Mouse (Mus musculus) midbrain, embryonic 16.5 days (tissue): ENCODE data around the gene Cyp2c55. TPM values are rescaled to one million over a fixed set of nuclear protein-coding genes. Genes with fewer than 3 reads are reported as not detected.

Source experiments
- ATAC-seq: fragments of 200-750 bp; cut with Nextera tagmentation; 2 replicates; pipeline ENCODE4 v1.8.0; 2017; ENCODE audit warnings: moderate TSS enrichment
- H3K27ac ChIP-seq: fragments of 300-500 bp; sonication (generic); 2 replicates; pipeline ENCODE4 v1.5.1; 2014; ENCODE audit warnings: mild to moderate bottlenecking, low read length, mixed read lengths
- H3K27me3 ChIP-seq: fragments of 300-500 bp; sonication (generic); 2 replicates; pipeline ENCODE4 v1.6.1; 2014; ENCODE audit warnings: low read depth, low read length, mixed read lengths; ENCODE audit not compliant: control insufficient read depth, insufficient read depth
- H3K36me3 ChIP-seq: fragments of 300-500 bp; sonication (generic); 2 replicates; pipeline ENCODE4 v1.6.1; 2014; ENCODE audit warnings: mild to moderate bottlenecking, low read length, moderate library complexity, mixed read lengths; ENCODE audit not compliant: control insufficient read depth, insufficient read depth
- H3K4me1 ChIP-seq: fragments of 300-500 bp; sonication (generic); 2 replicates; pipeline ENCODE4 v1.6.1; 2014; ENCODE audit warnings: mild to moderate bottlenecking, low read length, mixed read lengths; ENCODE audit not compliant: control insufficient read depth, insufficient read depth
- H3K4me2 ChIP-seq: fragments of 300-500 bp; sonication (generic); 2 replicates; pipeline ENCODE4 v1.6.1; 2014; ENCODE audit warnings: mild to moderate bottlenecking, low read length, mixed read lengths
- H3K4me3 ChIP-seq: fragments of 300-500 bp; sonication (generic); 2 replicates; pipeline ENCODE4 v1.5.1; 2014; ENCODE audit warnings: low read depth, mild to moderate bottlenecking, low read length, moderate library complexity, mixed read lengths
- H3K9ac ChIP-seq: fragments of 300-500 bp; sonication (generic); 2 replicates; pipeline ENCODE4 v1.6.1; 2014; ENCODE audit warnings: low read depth, low read length, mixed read lengths
- H3K9me3 ChIP-seq: fragments of 300-500 bp; sonication (generic); replicated peaks from 2 replicates; pipeline ENCODE4 v1.6.1; 2014; ENCODE audit warnings: mild to moderate bottlenecking, low read length, mixed read lengths; ENCODE audit not compliant: control insufficient read depth, poor library complexity, severe bottlenecking
- WGBS: fragments of 180-500 bp; shearing (Covaris S2); extraction: QIAGEN DNeasy Blood & Tissue Kit; methylation state at CpG from one replicate; pipeline ENCODE4 v1.1.7; 2014; 5-methylcytosine and 5-hydroxymethylcytosine counted together
- polyA plus RNA-seq: library from polyadenylated mRNA; unstranded; fragments of >200 nt; fragmentation: Nextera tagmentation; extraction: Ambion mirVana; gene quantifications from 2 replicates; pipeline ENCODE4 v1.2.1, GENCODE M21; 2015

Gene Cyp2c55
- 0.11 TPM in 1 of 2 replicates, not detected in the other for polyA plus RNA-seq

- H3K36me3 ChIP-seq, result no peaks in the 10 kb centered on the region
- no peaks in the 10 kb centered on the region for H3K4me1 ChIP-seq
- no peak within 1 kb of the TSS for H3K9ac ChIP-seq
- H3K27ac ChIP-seq, result no peak within 1 kb of the TSS
- no peak within 1 kb of the TSS for H3K4me2 ChIP-seq
- H3K9me3 ChIP-seq, result no peaks in the 10 kb centered on the region
- no peak for ATAC-seq
- no peaks in the 10 kb centered on the region for H3K27me3 ChIP-seq
- no peak within 1 kb of the TSS for H3K4me3 ChIP-seq
Observed at GRCm38 (mm10) chr19:39006715-39007114, at the start of gene Cyp2c55. Cyp2c55 (plus strand) TSS chr19:39007019.

- Histone ChIP-seq H3K36me3 (no peaks in the 10 kb centered on the region), H3K9ac (no peak overlapping the region), H3K4me2 (no peak overlapping the region), H3K27me3 (no peaks in the 10 kb centered on the region), H3K4me1 (no peaks in the 10 kb centered on the region), H3K4me3 (no peak overlapping the region), H3K9me3 (no peaks in the 10 kb centered on the region), H3K27ac (no peak overlapping the region)
- 90% methylated on average over 6 of the region's 6 CpGs for WGBS
- no peak for ATAC-seq
Observed at GRCm38 (mm10) chr19:38970741-38971140, 36.1 kb upstream of the Cyp2c55 start.

DNA sequence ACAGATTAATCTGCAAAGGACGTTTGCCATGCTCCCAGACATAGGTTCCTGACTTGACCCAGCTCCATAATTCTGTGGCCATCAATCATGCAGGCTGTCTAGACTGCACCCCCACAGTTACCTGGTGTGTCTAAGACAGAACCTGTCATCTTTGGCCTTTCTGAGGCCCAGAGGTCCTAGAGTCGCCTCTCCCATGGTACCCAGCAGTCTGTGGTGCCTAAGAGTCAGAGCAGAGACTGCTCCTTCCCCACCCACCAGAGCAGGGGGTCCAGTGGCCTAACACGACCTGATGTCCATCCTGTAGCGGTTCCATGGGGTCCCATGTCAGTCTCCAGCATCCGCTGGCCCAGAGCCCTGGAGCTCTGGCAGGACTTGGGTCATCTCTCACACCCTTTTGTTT, 34.2 kb upstream of the Cyp2c55 start:
- ATAC-seq, result no peak
- no peaks in the 10 kb centered on the region for H3K4me1 ChIP-seq
- no peak overlapping the region for H3K27ac ChIP-seq
- no peaks in the 10 kb centered on the region for H3K9me3 ChIP-seq
- H3K36me3 ChIP-seq, result no peaks in the 10 kb centered on the region
- no peak overlapping the region for H3K9ac ChIP-seq
- no peak overlapping the region for H3K4me2 ChIP-seq
- WGBS, result 83% methylated on average over 5 of the region's 5 CpGs
- no peaks in the 10 kb centered on the region for H3K27me3 ChIP-seq
- H3K4me3 ChIP-seq, result no peak overlapping the region

- no peaks in the 10 kb centered on the region for H3K4me1 ChIP-seq
- H3K4me3 ChIP-seq, result no peak overlapping the region
- WGBS, result 44% methylated on average over 7 of the region's 7 CpGs
- no peak overlapping the region for H3K4me2 ChIP-seq
- no peaks in the 10 kb centered on the region for H3K36me3 ChIP-seq
- H3K9ac ChIP-seq, result no peak overlapping the region
- H3K27me3 ChIP-seq, result no peaks in the 10 kb centered on the region
- no peak overlapping the region for H3K27ac ChIP-seq
- ATAC-seq, result 0 out of 2 replicates have a peak, but pooled peaks have one; percentile 28
- H3K9me3 ChIP-seq, result no peaks in the 10 kb centered on the region
Observed at GRCm38 (mm10) chr19:38973666-38974065, 33.2 kb upstream of the Cyp2c55 start.

- Histone ChIP-seq H3K36me3 (no peaks in the 10 kb centered on the region), H3K4me1 (no peaks in the 10 kb centered on the region), H3K9ac (no peak overlapping the region), H3K4me3 (no peak overlapping the region), H3K9me3 (no peaks in the 10 kb centered on the region), H3K27ac (no peak overlapping the region), H3K4me2 (no peak overlapping the region), H3K27me3 (no peaks in the 10 kb centered on the region)
- ATAC-seq, result no peak
Observed at GRCm38 (mm10) chr19:38976269-38976668, 30.6 kb upstream of the Cyp2c55 start.

GRCm38 (mm10) chr19:38981966-38982365, 24.9 kb upstream of the Cyp2c55 start:
- ATAC-seq, result no peak
- no peak overlapping the region for H3K4me2 ChIP-seq
- no peak overlapping the region for H3K4me3 ChIP-seq
- H3K27ac ChIP-seq, result no peak overlapping the region
- H3K9ac ChIP-seq, result no peak overlapping the region
- H3K4me1 ChIP-seq, result no peaks in the 10 kb centered on the region
- 0% methylated on average over 1 of the region's 1 CpGs for WGBS
- no peaks in the 10 kb centered on the region for H3K9me3 ChIP-seq
- H3K27me3 ChIP-seq, result no peaks in the 10 kb centered on the region
- no peaks in the 10 kb centered on the region for H3K36me3 ChIP-seq

GRCm38 (mm10) chr19:38998248-38998647, 8.6 kb upstream of the Cyp2c55 start:
- WGBS, result 86% methylated on average over 4 of the region's 4 CpGs
- H3K4me3 ChIP-seq, result no peak overlapping the region
- H3K9me3 ChIP-seq, result no peaks in the 10 kb centered on the region; the same call in 1 of the 2 replicates
- H3K27me3 ChIP-seq, result no peaks in the 10 kb centered on the region
- H3K9ac ChIP-seq, result no peak overlapping the region
- no peaks in the 10 kb centered on the region for H3K4me1 ChIP-seq
- ATAC-seq, result no peak
- H3K27ac ChIP-seq, result no peak overlapping the region
- H3K4me2 ChIP-seq, result no peak overlapping the region
- no peaks in the 10 kb centered on the region for H3K36me3 ChIP-seq

DNA sequence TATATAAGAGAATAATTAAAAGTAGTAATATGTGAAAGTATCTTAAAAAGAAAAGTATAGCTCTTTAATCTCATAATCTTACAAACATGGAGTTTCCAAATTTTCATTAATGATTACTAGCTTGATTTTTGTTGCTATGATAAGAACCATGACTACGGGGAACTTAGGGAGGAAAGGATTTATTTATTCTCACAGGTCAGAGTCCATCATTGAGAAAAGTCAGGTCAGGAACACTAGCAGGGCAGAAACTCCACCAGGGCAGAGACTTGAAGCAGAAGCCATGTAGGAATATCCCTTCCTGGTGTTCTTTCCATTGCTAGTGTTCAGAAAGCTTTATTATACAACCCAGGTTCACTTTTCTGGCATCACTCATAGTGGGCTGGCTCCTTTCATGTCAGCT, 8.1 kb upstream of the Cyp2c55 start:
- Histone ChIP-seq H3K4me1 (no peaks in the 10 kb centered on the region), H3K4me2 (no peak overlapping the region), H3K27me3 (no peaks in the 10 kb centered on the region), H3K27ac (no peak overlapping the region), H3K4me3 (no peak overlapping the region), H3K9me3 (no peaks in the 10 kb centered on the region), H3K36me3 (no peaks in the 10 kb centered on the region), H3K9ac (no peak overlapping the region)
- no peak for ATAC-seq
- WGBS, result 97% methylated on average over 1 of the region's 1 CpGs

DNA sequence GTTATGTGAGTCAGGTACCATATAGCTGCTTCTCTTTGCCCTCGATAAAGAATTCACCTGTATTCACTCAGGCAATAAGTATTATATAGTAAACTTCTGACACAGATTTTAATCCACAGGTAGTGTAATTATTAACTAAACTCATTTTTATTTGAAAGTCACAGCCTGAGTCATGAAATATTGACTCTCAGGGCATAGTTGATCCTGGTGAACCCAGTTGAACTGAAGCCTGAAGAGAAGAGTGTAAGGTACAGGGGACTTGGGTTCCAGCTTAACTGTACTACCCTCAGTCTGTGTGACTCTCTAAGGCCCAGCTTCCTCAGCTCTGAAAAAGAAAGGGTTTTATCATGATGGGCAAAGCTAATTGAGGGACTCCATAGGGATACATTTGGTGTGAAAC, 1.7 kb upstream of the Cyp2c55 start:
- Histone ChIP-seq H3K4me3 (no peak overlapping the region), H3K9me3 (no peaks in the 10 kb centered on the region), H3K4me1 (no peaks in the 10 kb centered on the region), H3K4me2 (no peak overlapping the region), H3K27me3 (no peaks in the 10 kb centered on the region), H3K27ac (no peak overlapping the region), H3K9ac (no peak overlapping the region), H3K36me3 (no peaks in the 10 kb centered on the region)
- no peak for ATAC-seq
- WGBS, result 98% methylated on average over 1 of the region's 1 CpGs

GRCm38 (mm10) chr19:39057928-39058327, 51.1 kb downstream of the Cyp2c55 start:
- H3K9me3 ChIP-seq, result no peaks in the 10 kb centered on the region
- ATAC-seq, result no peak
- no peak overlapping the region for H3K27ac ChIP-seq
- WGBS, result 84% methylated on average over 1 of the region's 1 CpGs
- H3K9ac ChIP-seq, result no peak overlapping the region
- H3K4me1 ChIP-seq, result no peaks in the 10 kb centered on the region
- H3K4me2 ChIP-seq, result no peak overlapping the region
- no peak overlapping the region for H3K4me3 ChIP-seq
- no peaks in the 10 kb centered on the region for H3K27me3 ChIP-seq
- H3K36me3 ChIP-seq, result no peaks in the 10 kb centered on the region
